Mouse (Mus musculus): ENCODE results near the gene Eml3.

The Eml3 gene

DNA sequence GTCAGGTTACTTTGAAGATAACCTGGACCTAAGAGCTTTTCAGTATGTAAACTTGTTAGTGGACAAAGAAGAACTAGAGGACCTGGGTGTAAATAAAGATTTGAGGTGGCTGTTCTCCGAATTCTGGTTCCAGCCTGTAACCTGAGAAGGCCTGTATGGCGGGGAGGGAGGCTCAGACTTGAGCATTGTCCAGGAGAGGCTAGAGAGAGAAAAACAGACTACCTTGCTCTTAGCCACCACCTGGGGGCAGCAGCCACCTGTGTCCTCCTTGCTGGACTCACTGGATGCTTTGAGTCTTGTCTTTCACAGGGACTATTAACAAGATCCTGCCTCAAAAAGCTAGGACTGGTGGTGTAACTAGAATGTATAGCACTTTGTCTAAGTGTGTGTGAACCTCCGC lies 47.2 kb downstream of the Eml3 start:
- in situ Hi-C loops (cut with MboI; ENCODE audit: unreplicated experiment in 2 of 2), result loop anchor here in 1 of 2 experiments (25.0 kb wide), 1 partner anchor 414 kb away; no protein-coding TSS in a partner anchor

DNA sequence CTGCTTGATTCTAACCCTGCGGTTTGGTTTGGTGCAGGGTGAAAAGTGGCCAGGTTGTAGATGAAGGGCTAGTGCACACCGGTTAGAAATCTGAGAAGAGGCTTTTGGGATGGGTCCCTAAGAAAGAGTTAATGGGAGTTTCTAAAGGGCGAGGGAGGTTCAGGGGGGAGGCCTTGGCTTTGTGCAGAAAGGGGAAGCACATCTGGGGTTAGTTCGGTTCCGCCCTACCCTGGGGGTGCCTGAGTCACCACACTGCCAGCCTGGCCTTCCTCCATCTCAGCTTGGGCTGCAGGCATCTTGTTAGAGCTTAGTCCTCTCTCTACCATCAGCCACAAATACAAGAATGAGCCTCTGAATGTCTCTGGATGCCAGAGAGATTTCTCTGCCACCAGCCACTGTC lies 51.4 kb downstream of the Eml3 start:
- in situ Hi-C loops (cut with MboI; ENCODE audit: unreplicated experiment in 2 of 2), result loop anchor here in 1 of 2 experiments (25.0 kb wide), 1 partner anchor 418 kb away; no protein-coding TSS in a partner anchor

DNA sequence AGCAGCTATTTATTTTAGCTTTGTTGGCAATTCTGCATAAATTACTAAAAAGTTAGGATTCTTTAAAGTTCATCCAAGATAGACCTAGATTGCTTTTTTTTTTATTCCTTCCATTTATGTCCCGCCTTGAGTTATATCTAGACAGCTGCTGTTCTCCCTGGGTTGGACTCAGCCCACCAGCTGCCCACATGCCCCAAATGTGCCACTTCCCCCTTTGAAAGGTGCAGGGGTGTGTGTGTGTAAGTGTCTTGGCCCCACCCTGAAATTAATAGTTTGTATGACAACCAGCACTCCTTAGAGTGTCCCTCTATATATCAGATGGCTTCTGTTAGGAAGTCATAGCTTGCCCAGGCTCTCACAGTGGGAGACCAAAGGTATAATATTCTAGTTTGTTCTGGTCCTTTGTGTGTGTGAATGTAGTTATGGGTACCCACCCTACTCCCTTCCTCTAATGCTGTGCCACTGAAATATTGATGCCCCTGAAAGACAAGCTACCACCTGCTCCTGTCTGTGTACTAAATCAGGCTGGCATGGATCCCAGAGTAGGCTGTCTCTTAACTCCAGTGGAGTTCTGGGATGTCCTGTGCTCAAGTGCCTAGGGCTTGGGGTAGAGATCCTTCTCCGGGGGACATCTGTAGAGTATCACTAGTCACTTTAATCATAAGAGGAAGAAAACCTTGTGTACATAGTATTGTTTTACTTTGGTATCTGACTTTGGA lies 52.3 kb downstream of the Eml3 start:
- in situ Hi-C loops (cut with MboI; ENCODE audit: unreplicated experiment in 2 of 2), result loop anchor here in 1 of 2 experiments (25.0 kb wide), 1 partner anchor 419 kb away; no protein-coding TSS in a partner anchor

DNA sequence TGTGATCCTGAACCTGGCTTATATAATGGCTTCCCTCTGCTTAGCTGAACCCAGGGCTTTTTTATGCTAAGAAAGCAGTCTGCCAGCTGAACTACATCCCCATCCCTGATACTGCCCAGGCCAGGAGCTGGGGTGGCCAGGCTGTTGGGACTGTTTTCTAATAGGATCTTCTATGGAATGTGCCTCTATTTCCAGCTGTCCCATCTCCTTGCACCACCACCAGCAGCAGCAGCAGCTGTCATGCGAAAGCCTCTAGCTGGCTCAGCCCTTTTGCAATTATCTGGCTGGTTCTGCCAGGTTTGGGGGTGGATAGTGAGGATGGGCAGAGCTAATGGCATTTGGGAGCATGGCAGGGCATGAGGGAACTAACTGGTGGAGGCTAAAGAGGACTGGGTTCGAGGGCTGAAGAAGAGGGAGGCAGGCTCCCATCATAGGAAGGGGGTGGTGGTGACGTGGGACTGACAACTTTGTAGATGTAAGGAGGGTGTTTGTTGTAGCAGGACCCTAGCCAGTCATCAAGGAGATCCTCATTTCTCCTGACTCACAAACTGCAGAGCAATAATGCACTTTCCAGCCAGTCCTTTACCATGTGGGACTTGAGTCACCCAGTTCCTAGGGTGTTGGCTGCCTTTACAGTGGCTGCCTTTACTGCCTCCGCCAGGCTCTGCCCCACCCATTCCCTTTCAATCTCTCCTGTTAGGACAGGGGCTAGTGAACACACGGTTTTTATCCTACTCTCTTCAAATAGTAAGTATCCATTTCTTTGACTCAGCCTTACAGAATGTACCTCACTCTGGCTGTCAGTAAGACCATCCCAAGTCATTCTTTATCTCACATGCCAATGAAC lies 53.2 kb downstream of the Eml3 start:
- in situ Hi-C loops (cut with MboI; ENCODE audit: unreplicated experiment in 2 of 2), result loop anchor here in 1 of 2 experiments (25.0 kb wide), 1 partner anchor 420 kb away; no protein-coding TSS in a partner anchor

DNA sequence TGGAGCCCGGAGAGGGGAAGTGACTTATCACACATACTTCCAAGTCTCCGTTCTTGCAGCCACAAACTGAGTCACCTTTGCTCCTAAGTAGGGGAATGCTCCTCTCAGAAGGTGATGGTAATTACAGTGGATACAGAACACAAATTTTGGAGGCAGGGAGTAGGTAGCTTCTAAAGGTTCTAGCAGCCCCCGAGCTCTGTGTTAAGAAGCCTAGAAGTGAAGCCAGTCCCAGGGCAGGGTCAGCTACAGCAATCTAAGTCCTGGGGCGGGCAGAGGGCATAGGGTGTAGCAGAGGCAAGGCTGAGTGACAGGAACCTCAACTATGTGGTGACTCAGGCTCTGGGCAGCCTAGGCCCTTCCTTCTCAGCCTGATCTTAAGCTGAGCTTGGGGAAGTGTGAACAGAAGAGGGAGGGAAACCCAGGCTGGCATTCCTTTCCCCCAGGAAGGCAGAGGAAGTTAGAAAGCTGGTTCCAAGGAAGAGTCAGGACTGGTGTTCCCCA lies 53.8 kb downstream of the Eml3 start:
- in situ Hi-C loops (cut with MboI; ENCODE audit: unreplicated experiment in 2 of 2), result loop anchor here in 1 of 2 experiments (25.0 kb wide), 1 partner anchor 421 kb away; no protein-coding TSS in a partner anchor

DNA sequence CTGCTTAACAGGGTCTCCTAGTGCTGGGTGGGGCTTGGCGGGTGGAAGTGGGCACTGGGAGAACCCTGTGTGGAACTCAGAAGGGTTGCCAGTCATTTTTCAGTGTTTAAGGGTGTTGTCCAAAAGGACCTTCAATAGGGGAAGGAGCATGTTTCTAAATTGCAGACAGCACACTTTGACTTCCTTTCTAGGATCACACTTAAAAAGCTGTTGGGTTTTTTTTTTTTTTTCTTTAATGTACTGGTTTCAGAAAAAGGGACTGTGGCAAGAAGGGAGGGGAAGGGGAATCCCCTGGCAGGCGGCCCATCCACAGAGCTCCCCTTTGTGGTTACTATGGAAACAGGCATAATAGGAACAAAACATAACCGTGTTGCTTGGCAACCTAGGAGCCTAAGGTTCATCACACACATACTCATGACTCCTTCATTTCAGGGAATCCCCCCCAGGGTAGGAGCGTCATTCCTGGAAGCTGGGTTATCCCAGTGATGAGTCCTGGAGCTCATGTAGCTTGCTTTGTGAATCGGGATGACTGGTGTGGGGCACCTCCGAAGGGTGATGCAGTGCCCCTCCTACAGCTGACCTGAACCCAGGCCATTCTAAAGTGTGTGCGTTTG lies 55.0 kb downstream of the Eml3 start:
- in situ Hi-C loops (cut with MboI; ENCODE audit: unreplicated experiment in 2 of 2), result loop anchor here in 1 of 2 experiments (25.0 kb wide), 1 partner anchor 422 kb away; no protein-coding TSS in a partner anchor

DNA sequence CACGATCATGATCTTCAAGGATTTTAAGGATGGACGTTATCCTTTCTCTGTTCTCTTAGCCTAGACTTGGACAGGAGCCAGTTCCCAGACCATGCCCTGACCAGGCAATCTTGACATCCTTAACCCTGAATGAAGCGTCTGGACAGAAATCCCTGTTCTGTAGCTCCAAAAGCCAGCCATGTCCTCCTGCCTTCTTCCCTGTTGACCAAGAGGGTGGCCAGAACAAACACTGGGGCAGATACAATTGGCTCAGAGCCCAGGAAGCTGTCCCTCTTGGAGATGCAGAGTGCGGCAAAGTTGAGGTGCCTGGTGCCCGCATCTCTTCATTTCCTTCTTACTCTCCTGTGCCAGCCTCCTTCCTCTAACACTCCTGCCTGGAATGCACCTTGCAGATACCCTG lies 56.5 kb downstream of the Eml3 start:
- in situ Hi-C loops (cut with MboI; ENCODE audit: unreplicated experiment in 2 of 2), result loop anchor here in 1 of 2 experiments (25.0 kb wide), 1 partner anchor 424 kb away; no protein-coding TSS in a partner anchor

DNA sequence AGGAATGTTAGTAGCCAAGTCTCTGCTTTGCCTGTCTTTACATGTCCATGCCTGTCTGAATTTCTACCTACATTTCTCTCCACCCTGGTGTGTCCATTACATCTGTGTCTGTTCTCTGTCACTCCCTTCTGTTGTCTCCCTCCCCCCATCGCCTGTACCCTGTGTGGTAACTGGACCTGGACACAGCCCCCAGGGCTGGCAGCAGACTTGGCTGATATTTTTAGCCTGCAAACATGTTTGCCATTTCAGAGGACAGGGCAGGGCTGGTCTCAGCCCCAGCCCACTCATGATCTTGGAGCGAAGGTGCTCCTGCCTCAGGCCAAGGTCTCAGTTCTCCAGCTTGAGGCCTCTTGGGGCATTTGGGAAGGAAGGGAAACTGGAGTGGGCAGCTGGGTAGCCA lies 58.5 kb downstream of the Eml3 start:
- in situ Hi-C loops (cut with MboI; ENCODE audit: unreplicated experiment in 2 of 2), result loop anchor here in 1 of 2 experiments (25.0 kb wide), 1 partner anchor 426 kb away; no protein-coding TSS in a partner anchor

DNA sequence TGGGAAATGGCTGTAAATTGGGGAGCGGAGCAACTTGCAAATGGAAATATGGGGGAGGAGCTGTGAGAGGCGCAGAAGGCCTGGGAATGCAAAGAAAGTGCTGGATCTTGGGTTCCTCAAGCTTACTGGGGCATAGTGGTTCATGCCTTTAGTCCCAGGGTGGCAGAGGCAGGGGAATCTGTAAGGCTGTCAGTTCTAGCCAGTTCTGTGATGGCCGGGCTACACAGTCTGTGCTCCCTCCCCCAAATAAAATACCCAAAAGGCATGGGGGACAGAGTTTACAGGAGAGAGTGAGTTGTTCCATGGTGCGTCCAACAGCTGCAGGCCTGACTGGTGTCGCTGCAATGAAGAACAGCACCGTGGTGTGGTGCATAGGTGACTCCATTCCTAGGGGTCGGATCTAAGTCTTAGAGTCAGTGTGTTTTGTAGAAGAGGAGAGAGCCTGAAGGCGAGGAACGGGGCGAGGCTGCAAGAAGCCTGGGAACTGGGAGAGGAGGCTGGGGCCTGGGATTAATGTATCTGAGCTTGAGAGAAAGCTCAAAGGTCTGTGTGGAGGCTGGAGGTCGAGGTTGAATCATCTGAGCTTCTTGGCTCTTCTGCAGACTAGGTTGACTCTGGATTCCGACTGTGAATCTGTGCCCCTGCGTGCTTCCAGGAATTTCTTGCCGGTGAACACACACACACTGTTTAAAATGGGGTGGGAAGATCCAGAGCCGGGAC lies 59.2 kb downstream of the Eml3 start:
- in situ Hi-C loops (cut with MboI; ENCODE audit: unreplicated experiment in 2 of 2), result loop anchor here in 1 of 2 experiments (25.0 kb wide), 1 partner anchor 426 kb away; no protein-coding TSS in a partner anchor

DNA sequence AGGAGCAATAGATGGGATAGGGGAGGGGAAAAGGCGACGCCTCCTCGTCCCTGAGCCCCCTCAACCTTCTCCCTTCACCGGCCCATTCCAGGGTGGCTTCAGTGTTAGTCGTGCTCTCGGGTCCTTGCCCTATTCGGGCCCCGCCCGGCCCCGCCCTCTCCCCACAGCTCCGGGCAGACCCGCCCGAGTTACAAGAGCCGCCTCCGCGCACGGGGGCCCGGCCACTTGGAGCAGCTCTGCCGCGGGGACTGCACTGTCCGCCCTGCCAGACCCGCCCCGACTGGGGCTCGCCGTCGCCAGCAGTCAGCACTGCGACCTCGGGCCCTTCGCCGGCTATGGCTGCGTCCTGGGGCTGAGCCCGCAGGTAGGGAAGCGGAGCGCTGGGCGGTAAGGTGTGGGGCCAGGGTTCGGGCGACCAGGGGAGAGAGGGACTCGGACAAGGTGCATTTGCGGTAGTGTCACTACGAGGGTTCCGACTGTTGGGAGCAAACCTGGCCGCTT lies 59.8 kb downstream of the Eml3 start, which contains the start of gene Ahnak:
TSS of gene Ahnak (plus strand) at position 219 of the 501 bp plus-strand sequence.
- in situ Hi-C loops (cut with MboI; ENCODE audit: unreplicated experiment in 2 of 2), result loop anchor here in 1 of 2 experiments (25.0 kb wide), 1 partner anchor 427 kb away; no protein-coding TSS in a partner anchor

DNA sequence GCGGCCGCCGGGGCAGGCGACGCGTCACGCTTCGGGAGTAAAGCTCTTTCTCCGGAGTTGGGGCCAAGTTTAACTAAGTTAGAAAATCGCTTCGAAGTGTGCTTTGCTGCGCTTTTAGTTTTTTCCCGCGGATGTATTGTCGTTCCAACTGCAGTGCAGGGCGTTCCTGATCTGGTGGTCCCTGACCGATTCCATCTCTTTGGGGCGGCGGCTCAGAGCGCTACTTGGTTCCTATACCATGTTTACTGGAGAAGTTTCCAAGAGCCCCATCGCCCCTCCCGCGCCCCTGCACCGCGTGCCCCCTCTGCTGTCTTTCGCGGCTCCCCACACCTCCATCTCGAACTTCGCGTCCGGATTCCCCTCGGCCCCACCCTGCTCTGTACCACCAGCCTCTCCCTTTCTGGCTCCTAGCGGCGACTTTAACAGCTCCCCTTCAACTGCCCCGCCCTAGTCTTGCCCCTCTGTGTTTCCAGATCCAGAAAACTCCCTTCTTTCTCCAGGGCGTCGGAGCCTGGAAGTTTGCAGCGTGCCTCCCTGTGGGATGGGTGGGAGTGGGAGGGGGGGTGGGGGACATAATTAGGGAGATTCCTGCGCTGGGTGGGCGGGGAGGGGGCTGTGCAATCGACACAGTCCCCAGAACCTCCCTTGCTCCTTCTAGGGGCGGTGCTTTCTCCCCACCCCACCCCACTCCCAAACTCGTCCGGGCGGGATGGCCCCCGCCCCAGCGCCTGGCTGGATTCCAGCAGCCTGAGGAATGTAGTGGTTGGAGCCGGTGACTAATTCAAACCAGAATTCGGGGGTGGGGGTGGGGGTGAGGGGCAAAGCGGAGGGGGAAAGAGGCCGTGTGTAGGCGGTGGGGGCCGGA lies 60.4 kb downstream of the Eml3 start:
- in situ Hi-C loops (cut with MboI; ENCODE audit: unreplicated experiment in 2 of 2), result loop anchor here (5.0 to 25.0 kb wide), 2 partner anchors 88 to 427 kb away; no protein-coding TSS in a partner anchor

DNA sequence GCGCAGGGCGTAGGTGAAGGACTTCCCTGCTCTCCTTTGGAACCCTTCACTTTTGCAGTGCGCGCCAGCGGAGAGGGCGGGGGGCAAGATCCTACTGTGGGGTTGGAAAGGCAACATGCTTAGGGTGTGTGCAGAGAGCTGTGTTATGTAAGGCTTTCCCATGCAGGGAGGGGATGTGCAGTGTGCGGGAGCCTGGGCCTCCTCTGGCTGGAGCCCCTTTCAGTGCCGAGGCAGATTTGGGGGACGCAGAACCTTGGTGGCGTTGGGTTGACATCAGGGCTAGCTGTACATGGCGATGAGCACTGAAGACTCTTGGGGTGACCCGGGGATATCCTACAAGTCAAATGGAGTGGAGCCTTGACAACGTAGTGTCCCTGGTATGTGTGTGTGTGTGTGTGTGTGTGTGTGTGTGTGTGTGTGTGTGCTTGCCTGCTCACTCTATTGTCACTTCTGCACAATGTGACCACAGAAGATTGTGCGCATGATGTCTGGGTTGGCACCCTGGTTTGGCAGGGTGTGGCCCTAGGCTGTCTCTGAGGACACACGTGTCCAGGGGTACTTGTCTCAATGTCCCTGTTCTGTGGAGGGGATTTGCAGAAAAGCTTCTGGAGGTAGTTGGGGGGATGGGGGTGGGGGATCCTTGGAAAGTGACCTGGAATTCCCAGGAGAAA lies 61.2 kb downstream of the Eml3 start:
- in situ Hi-C loops (cut with MboI; ENCODE audit: unreplicated experiment in 2 of 2), result loop anchor here (5.0 to 25.0 kb wide), 2 partner anchors 87 to 428 kb away; no protein-coding TSS in a partner anchor
